Mouse (Mus musculus): Measurements from ENCODE around the gene Samd4b. TPM values are rescaled to one million over a fixed set of nuclear protein-coding genes. Genes with fewer than 3 reads are reported as not detected.

The Samd4b gene
- total RNA-seq, 2 experiments from 2014 or later = 67.9 to 70.0 TPM

DNA sequence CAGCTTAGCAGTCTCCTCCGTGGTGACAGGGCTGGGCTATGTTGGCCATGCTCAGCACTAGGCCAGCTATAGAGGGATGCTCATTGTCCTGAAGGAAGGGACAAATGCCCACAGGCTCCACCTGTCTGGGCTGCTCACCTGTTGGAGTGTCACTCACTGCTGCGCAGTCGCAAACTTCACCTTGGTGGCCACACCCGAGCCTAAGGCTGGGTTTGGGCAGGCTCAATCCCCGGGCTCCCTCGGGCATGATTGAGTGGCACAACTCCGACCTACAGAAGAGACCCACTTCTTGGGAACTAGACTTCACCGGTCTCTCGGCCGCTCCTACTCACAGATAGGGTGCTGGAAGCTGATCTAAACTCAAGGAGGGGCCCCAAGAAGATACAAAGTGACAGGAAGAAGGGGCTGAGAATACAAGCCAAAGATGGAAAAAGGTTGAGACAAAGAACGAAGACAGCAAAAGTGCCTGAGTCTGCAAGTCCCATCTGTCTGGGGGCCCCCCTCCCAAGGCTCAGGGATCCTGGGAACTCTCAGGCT, 226.9 kb downstream of the Samd4b start:
- intact Hi-C loops (cut with DNase I) = no loop called here
- DNase-seq = no peak

DNA sequence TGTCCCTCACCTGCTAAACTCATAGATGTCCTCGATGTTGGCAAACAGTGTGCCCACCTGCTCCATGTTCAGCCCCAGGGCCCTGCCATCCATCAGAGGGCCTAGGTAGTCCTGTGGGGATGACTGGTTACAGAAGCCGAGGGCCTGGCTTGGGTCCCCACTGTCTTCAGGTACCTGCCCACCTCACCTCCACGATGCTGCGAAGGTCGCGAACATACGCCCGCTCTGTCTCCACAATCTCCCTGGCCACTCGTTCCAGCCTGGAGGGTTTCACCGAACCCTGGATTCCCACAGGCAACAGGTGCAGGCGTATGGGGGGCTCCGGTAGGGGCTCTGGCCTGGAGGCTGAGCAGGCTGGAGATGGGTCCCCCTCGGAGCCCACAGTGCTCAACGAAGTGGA, 227.9 kb downstream of the Samd4b start:
- DNase-seq = no peak
- intact Hi-C loops (cut with DNase I) = no loop called here

GRCm38 (mm10) chr7:28368276-28368920, 229.5 kb downstream of the Samd4b start:
- peak; percentile 18 for DNase-seq
- intact Hi-C loops (cut with DNase I) = no loop called here

DNA sequence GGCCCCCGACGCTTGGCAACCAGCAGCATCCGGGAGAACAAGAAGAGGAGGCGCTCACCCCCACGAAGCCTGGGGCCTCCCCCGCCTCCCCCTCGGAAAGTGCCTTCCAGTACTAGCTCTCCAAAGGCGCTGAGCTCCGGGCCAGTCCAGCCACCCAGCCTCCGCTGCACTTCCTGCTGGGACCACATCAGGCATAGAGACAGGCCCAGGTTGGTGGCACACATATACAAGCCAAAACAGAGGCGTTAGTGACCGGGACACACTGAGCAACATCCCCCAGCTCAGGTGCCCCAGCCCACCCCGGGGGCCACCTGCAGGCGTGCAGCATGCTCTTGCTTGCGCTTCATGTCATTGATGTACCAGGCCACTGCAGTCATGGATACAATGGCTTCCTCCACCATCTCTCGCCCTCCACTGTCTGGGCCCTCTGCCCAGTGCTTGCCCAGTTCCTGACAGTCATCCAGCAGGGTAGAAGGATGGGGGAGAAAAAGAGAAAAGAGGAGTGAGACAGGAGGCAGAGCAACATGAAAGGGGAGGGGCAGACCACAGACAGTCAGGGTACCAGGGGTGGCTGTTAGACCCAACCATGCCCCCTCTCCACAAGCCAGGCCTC, 230.2 kb downstream of the Samd4b start:
- peak; percentile 54 for DNase-seq
- intact Hi-C loops (cut with DNase I) = no loop called here

GRCm38 (mm10) chr7:28362441-28363060, 235.4 kb downstream of the Samd4b start:
- intact Hi-C loops (cut with DNase I) = no loop called here

DNA sequence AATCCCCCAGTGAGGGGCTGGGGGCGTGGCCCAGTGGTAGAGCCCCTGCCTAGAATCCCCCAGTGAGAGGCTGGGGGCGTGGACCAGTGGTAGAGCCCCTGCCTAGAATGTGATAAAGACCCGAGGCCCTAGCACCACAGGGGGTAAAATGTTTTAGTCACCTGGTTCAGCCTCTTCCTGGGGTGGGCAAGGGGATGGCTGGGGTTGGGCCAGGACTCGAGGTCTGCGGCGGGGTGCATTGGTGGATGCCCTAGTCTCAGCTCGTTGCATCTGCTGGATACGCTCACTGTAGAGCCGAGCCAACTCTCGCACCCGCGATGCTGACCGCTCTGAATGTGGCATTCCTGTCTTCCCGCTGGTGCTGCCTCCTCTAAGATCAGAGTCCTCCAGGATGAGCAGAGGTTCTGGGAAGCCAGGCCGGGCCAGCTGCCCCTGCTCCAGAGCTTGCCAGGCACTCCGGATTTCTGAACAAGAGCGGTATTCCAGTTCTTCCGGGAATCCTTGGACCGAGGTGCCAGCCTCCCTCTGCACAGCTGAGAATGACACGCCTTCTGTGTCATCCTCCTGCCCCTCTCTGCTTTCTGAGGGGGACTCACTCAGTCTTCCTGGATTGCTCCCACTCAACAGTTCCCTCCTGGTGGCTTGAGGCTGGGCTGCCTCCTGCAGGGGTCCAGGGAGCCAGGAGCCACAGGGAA, 236.2 kb downstream of the Samd4b start:
- DNase-seq = no peak
- intact Hi-C loops (cut with DNase I) = no loop called here

More at GRCm38 (mm10) chr7:28362441-28363060, 235.4 kb downstream of the Samd4b start:
- DNase-seq = no peak

DNA sequence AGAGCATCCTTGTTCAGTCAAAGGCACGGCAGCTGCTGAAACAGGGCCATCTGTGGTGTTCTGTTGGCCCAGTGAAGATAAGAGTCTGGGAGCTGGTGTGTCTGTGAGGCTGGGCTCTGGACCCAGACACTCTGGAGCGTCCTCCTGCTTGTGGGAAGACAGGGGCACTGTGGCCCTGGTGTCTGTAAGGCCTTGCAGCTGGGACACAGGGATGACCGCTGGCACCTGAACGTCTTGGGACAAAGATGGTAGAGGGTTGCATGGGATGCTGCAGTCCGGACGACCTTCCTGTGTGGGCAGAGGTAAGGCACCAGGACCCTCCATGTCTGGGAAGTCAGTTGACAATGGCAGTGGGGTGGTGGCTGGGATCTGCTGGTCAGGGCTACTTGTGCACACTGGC, 237.7 kb downstream of the Samd4b start:
- no peak for DNase-seq
- intact Hi-C loops (cut with DNase I) = no loop called here

- intact Hi-C loops (cut with DNase I) = no loop called here
Measured at GRCm38 (mm10) chr7:28359854-28360253, 238.1 kb downstream of the Samd4b start.

DNA sequence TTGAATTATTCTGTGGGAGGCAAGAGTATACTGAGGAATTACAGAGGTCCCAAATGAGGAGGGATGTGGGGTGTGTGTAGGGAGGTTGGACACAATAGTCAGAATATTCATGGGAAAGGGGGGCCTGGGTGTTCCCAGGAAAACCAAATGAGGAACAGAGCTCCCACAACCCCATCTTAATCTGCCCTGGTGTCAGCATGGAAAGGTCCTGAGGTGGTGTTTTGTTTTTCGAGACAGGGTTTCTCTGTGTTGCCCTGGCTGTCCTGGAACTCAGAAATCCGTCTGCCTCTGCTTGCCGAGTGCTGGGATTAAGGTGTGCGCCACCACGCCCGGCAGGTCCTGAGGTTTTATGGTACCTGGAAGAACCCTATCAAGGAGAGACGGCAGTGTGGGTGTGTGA, 239.5 kb downstream of the Samd4b start:
- no peak for DNase-seq

More at GRCm38 (mm10) chr7:28359854-28360253, 238.1 kb downstream of the Samd4b start:
- DNase-seq = no peak

GRCm38 (mm10) chr7:28357984-28358383, 240.0 kb downstream of the Samd4b start:
- intact Hi-C loops (cut with DNase I) = no loop called here

More for the DNA sequence above, 239.5 kb downstream of the Samd4b start:
- intact Hi-C loops (cut with DNase I) = no loop called here

DNA sequence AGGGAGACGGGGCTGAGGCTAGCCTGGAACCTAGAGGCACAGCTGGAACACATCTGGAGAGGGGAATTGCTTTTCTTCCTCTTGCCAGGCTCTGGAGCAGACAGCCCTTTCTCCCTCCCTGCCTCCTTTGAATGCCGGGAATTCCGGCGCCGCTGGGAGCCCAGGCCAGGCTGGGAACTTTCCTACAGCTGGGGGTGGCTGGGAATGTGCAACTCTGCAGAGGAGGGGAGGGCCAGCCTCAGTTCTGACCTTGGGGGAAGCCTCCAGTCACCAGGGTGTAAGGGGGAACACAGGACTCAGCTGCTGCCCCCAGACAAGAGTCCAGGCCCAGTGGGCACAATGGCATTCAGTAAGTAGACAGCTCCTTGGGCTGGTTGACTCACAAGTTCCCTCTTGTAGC, 241.0 kb downstream of the Samd4b start:
- DNase-seq = no peak
- intact Hi-C loops (cut with DNase I) = no loop called here

More at GRCm38 (mm10) chr7:28357984-28358383, 240.0 kb downstream of the Samd4b start:
- no peak for DNase-seq

- intact Hi-C loops (cut with DNase I) = no loop called here
- DNase-seq = no peak
Measured at GRCm38 (mm10) chr7:28355221-28355620, 242.7 kb downstream of the Samd4b start.

DNA sequence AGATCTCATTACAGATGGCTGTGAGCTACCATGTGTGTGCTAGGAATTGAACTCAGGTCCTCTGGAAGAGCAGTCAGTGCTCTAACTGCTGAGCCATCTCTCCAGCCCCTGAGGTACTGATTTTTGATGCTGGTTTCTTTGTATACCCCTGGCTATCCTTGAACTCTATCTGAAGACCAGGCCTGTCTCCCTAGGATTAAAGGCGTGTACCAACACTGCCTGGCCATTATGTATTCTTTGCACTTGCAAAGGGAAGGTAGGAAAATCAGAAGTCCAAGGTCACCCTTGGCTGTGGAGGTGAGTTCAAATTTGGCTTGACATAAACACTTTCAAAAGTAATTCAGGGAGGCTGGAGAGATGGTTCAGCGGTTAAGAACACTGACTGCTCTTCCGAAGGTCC, 243.3 kb downstream of the Samd4b start:
- no peak for DNase-seq
- intact Hi-C loops (cut with DNase I) = no loop called here

- no peak for DNase-seq
- intact Hi-C loops (cut with DNase I) = no loop called here
Measured at GRCm38 (mm10) chr7:28354113-28354581, 243.8 kb downstream of the Samd4b start.

- intact Hi-C loops (cut with DNase I) = no loop called here
- DNase-seq = no peak
Measured at GRCm38 (mm10) chr7:28353267-28353666, 244.7 kb downstream of the Samd4b start.

- intact Hi-C loops (cut with DNase I) = no loop called here
- DNase-seq = no peak
Measured at GRCm38 (mm10) chr7:28351676-28352191, 246.2 kb downstream of the Samd4b start.

DNA sequence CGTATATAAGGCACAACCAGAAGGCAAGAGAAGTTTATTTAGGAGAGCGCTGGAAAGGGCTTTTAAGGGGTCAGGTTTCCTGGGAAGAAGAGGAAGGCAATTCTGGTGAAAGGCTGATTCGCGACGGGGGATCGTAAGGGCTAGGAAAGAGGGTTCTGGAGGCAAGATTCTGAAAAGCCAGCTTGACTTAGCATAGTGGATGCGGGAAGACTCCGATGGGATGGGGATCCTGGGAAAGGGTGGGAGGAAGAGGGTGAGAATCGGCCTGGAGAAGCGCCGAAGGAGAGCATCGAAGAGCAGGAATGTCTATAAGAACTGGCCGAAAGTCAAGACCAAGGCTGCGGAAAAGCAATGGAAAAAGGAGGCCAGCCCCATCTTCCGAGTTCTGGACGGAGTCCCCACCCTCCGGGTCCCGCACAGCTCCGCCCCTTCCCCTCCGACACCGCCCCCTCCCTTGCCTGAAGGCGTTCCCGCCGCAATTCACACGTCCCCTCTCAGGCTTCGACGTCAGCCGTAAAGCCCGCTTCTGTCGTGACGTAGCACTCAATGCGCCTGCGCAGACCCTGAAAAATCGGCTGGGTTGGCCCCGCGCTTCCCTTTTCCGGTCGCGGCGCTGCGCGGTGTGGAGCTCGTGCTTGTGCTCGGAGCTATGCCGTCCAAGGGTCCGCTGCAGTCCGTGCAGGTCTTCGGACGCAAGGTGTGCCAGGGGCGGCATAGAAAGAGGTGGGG, 247.6 kb downstream of the Samd4b start, which contains the start of gene Rps16:
Gene Rps16 (plus strand): TSS at position 498 of the 729 bp plus-strand sequence.
- DNase-seq = peak; percentile 99

More for the DNA sequence above, 247.6 kb downstream of the Samd4b start, which contains the start of gene Rps16:
- intact Hi-C loops (cut with DNase I) = no loop called here

Data from left cerebral cortex, postnatal 4 days (tissue).